Mouse (Mus musculus): ENCODE results near the gene Stim1. TPM values are rescaled to one million over a fixed set of nuclear protein-coding genes. Genes with fewer than 3 reads are reported as not detected.
A peak's percentile ranks its signal among the peaks of the same experiment; 100 is the strongest.
"Not testable (repeated sequence)": the region's sequence is repeated elsewhere in the genome, so short reads cannot be mapped to it uniquely, and the experiment has no call there.

Gene Stim1
- total RNA-seq, 1 experiment, result 22.4 TPM

- Histone ChIP-seq H3K9me3 (ENCODE audit: control insufficient read depth, insufficient read depth, low read depth, low read length) (no peaks in the 10 kb centered on the region), H3K27ac (ENCODE audit: insufficient read depth, low read depth, low read length, poor library complexity, severe bottlenecking) (no peak overlapping the region), H3K4me3 (ENCODE audit: insufficient read depth in 1 of 2, low read depth in 1 of 2, low read length in 2 of 2, poor library complexity in 1 of 2, severe bottlenecking in 1 of 2) (no peak overlapping the region), H3K4me1 (ENCODE audit: control insufficient read depth in 2 of 2, insufficient read depth in 2 of 2, low read length in 2 of 2, poor library complexity in 1 of 2) (no peaks in the 10 kb centered on the region), H3K9ac (ENCODE audit: insufficient read depth, low read depth, low read length, poor library complexity, severe bottlenecking) (no peak overlapping the region), H3K36me3 (ENCODE audit: control insufficient read depth, insufficient read depth, low read length, poor library complexity, severe bottlenecking) (no peaks in the 10 kb centered on the region)
- DNase-seq (ENCODE audit: low read depth, low spot score), result no peak
- no peak for TF ChIP-seq HCFC1 (IDR thresholded peaks at IDR 0.05; ENCODE audit: borderline replicate concordance, insufficient read depth, low read length)
- no peak for TF ChIP-seq ZNF384 (IDR thresholded peaks at IDR 0.05; ENCODE audit: low read depth, low read length)
- no peak for TF ChIP-seq MAFK (IDR thresholded peaks at IDR 0.05; ENCODE audit: insufficient read depth, low read depth, low read length)
- TF ChIP-seq CHD2 (IDR thresholded peaks at IDR 0.05; ENCODE audit: low read depth, low read length), result no peak
- no peak for TF ChIP-seq ZC3H11A (IDR thresholded peaks at IDR 0.05; ENCODE audit: borderline replicate concordance, low read depth, low read length)
- in situ Hi-C loops (cut with MboI; ENCODE audit: low sequenced_read_pairs in 2 of 2, unreplicated experiment in 2 of 2), result no loop called here
These were observed 128.7 kb downstream of the Stim1 start for GRCm38 (mm10) chr7:102396331-102396730.

GRCm38 (mm10) chr7:102399180-102399731, 131.7 kb downstream of the Stim1 start:
- no peak overlapping the region for H3K4me3 ChIP-seq (ENCODE audit: insufficient read depth in 1 of 2, low read depth in 1 of 2, low read length in 2 of 2, poor library complexity in 1 of 2, severe bottlenecking in 1 of 2)
- H3K36me3 ChIP-seq (ENCODE audit: control insufficient read depth, insufficient read depth, low read length, poor library complexity, severe bottlenecking), result no peaks in the 10 kb centered on the region
- DNase-seq (ENCODE audit: low read depth, low spot score), result no peak
- H3K9ac ChIP-seq (ENCODE audit: insufficient read depth, low read depth, low read length, poor library complexity, severe bottlenecking), result no peak overlapping the region
- no peaks in the 10 kb centered on the region for H3K4me1 ChIP-seq (ENCODE audit: control insufficient read depth in 2 of 2, insufficient read depth in 2 of 2, low read length in 2 of 2, poor library complexity in 1 of 2)
- no peaks in the 10 kb centered on the region for H3K9me3 ChIP-seq (ENCODE audit: control insufficient read depth, insufficient read depth, low read depth, low read length)
- no peak overlapping the region for H3K27ac ChIP-seq (ENCODE audit: insufficient read depth, low read depth, low read length, poor library complexity, severe bottlenecking)
- in situ Hi-C loops (cut with MboI; ENCODE audit: low sequenced_read_pairs in 2 of 2, unreplicated experiment in 2 of 2), result no loop called here
- TF ChIP-seq CHD2 (IDR thresholded peaks at IDR 0.05; ENCODE audit: low read depth, low read length) (no peak), HCFC1 (IDR thresholded peaks at IDR 0.05; ENCODE audit: borderline replicate concordance, insufficient read depth, low read length) (no peak), MAFK (IDR thresholded peaks at IDR 0.05; ENCODE audit: insufficient read depth, low read depth, low read length) (no peak), ZNF384 (IDR thresholded peaks at IDR 0.05; ENCODE audit: low read depth, low read length) (no peak), ZC3H11A (IDR thresholded peaks at IDR 0.05; ENCODE audit: borderline replicate concordance, low read depth, low read length) (no peak)

- H3K4me3 ChIP-seq (ENCODE audit: insufficient read depth in 1 of 2, low read depth in 1 of 2, low read length in 2 of 2, poor library complexity in 1 of 2, severe bottlenecking in 1 of 2), result no peak overlapping the region
- TF ChIP-seq ZNF384 (IDR thresholded peaks at IDR 0.05; ENCODE audit: low read depth, low read length), result no peak
- TF ChIP-seq ZC3H11A (IDR thresholded peaks at IDR 0.05; ENCODE audit: borderline replicate concordance, low read depth, low read length), result no peak
- H3K27ac ChIP-seq (ENCODE audit: insufficient read depth, low read depth, low read length, poor library complexity, severe bottlenecking), result no peak overlapping the region
- H3K36me3 ChIP-seq (ENCODE audit: control insufficient read depth, insufficient read depth, low read length, poor library complexity, severe bottlenecking), result no peaks in the 10 kb centered on the region
- in situ Hi-C loops (cut with MboI; ENCODE audit: low sequenced_read_pairs in 2 of 2, unreplicated experiment in 2 of 2), result no loop called here
- H3K9ac ChIP-seq (ENCODE audit: insufficient read depth, low read depth, low read length, poor library complexity, severe bottlenecking), result no peak overlapping the region
- H3K9me3 ChIP-seq (ENCODE audit: control insufficient read depth, insufficient read depth, low read depth, low read length), result no peaks in the 10 kb centered on the region
- H3K4me1 ChIP-seq (ENCODE audit: control insufficient read depth in 2 of 2, insufficient read depth in 2 of 2, low read length in 2 of 2, poor library complexity in 1 of 2), result no peaks in the 10 kb centered on the region
- DNase-seq (ENCODE audit: low read depth, low spot score), result no peak
These were observed 136.5 kb downstream of the Stim1 start for GRCm38 (mm10) chr7:102404118-102404517.

- H3K9ac ChIP-seq (ENCODE audit: insufficient read depth, low read depth, low read length, poor library complexity, severe bottlenecking), result no peak overlapping the region
- TF ChIP-seq MAFK (IDR thresholded peaks at IDR 0.05; ENCODE audit: insufficient read depth, low read depth, low read length) (no peak), CHD2 (IDR thresholded peaks at IDR 0.05; ENCODE audit: low read depth, low read length) (no peak), ZC3H11A (IDR thresholded peaks at IDR 0.05; ENCODE audit: borderline replicate concordance, low read depth, low read length) (no peak), ZNF384 (IDR thresholded peaks at IDR 0.05; ENCODE audit: low read depth, low read length) (no peak), HCFC1 (IDR thresholded peaks at IDR 0.05; ENCODE audit: borderline replicate concordance, insufficient read depth, low read length) (no peak)
- H3K36me3 ChIP-seq (ENCODE audit: control insufficient read depth, insufficient read depth, low read length, poor library complexity, severe bottlenecking), result no peaks in the 10 kb centered on the region
- DNase-seq (ENCODE audit: low read depth, low spot score), result no peak
- no peaks in the 10 kb centered on the region for H3K4me1 ChIP-seq (ENCODE audit: control insufficient read depth in 2 of 2, insufficient read depth in 2 of 2, low read length in 2 of 2, poor library complexity in 1 of 2)
- H3K4me3 ChIP-seq (ENCODE audit: insufficient read depth in 1 of 2, low read depth in 1 of 2, low read length in 2 of 2, poor library complexity in 1 of 2, severe bottlenecking in 1 of 2), result no peak overlapping the region
- H3K9me3 ChIP-seq (ENCODE audit: control insufficient read depth, insufficient read depth, low read depth, low read length), result no peaks in the 10 kb centered on the region
- H3K27ac ChIP-seq (ENCODE audit: insufficient read depth, low read depth, low read length, poor library complexity, severe bottlenecking), result no peak overlapping the region
- in situ Hi-C loops (cut with MboI; ENCODE audit: low sequenced_read_pairs in 2 of 2, unreplicated experiment in 2 of 2), result no loop called here
These were observed 139.8 kb downstream of the Stim1 start for GRCm38 (mm10) chr7:102407440-102407839.

GRCm38 (mm10) chr7:102415272-102415671, 147.7 kb downstream of the Stim1 start:
- DNase-seq (ENCODE audit: low read depth, low spot score); H3K9ac ChIP-seq (ENCODE audit: insufficient read depth, low read depth, low read length, poor library complexity, severe bottlenecking); in situ Hi-C loops (cut with MboI; ENCODE audit: low sequenced_read_pairs in 2 of 2, unreplicated experiment in 2 of 2); H3K4me3 ChIP-seq (ENCODE audit: insufficient read depth in 1 of 2, low read depth in 1 of 2, low read length in 2 of 2, poor library complexity in 1 of 2, severe bottlenecking in 1 of 2); H3K27ac ChIP-seq (ENCODE audit: insufficient read depth, low read depth, low read length, poor library complexity, severe bottlenecking); H3K4me1 ChIP-seq (ENCODE audit: control insufficient read depth in 2 of 2, insufficient read depth in 2 of 2, low read length in 2 of 2, poor library complexity in 1 of 2); H3K36me3 ChIP-seq (ENCODE audit: control insufficient read depth, insufficient read depth, low read length, poor library complexity, severe bottlenecking); H3K9me3 ChIP-seq (ENCODE audit: control insufficient read depth, insufficient read depth, low read depth, low read length): not testable (repeated sequence)
- TF ChIP-seq ZNF384 (IDR thresholded peaks at IDR 0.05; ENCODE audit: low read depth, low read length), result peak; percentile 87

All from ES-E14 (cell line).